Mouse (Mus musculus): ENCODE measurements around the gene Ddx46. TPM values are rescaled to one million over a fixed set of nuclear protein-coding genes. Genes with fewer than 3 reads are reported as not detected.

Gene Ddx46
- polyA plus RNA-seq (2012; rRNA removed), result 46.6 and 52.7 TPM in 2 replicates

GRCm38 (mm10) chr13:55634639-55635127, at the start of gene Ddx46:
TSS of gene Ddx46 (plus strand) at chr13:55635027.
- peak; percentile 97 for DNase-seq (ENCODE audit: low read depth)
- peak; percentile 87 for TF ChIP-seq CTCF (IDR thresholded peaks at IDR 0.05; ENCODE audit: borderline replicate concordance, extremely low read depth, insufficient read depth, insufficient read length)
- TF ChIP-seq POLR2A (IDR thresholded peaks at IDR 0.05; ENCODE audit: borderline replicate concordance, extremely low read depth, insufficient read depth, insufficient read length, poor library complexity, severe bottlenecking), result peak; percentile 50; the same call in 1 of the 2 replicates

GRCm38 (mm10) chr13:55591961-55592490, 42.8 kb upstream of the Ddx46 start:
- TF ChIP-seq POLR2A (IDR thresholded peaks at IDR 0.05; ENCODE audit: borderline replicate concordance, extremely low read depth, insufficient read depth, insufficient read length, poor library complexity, severe bottlenecking), result no peak
- TF ChIP-seq CTCF (IDR thresholded peaks at IDR 0.05; ENCODE audit: borderline replicate concordance, extremely low read depth, insufficient read depth, insufficient read length), result no peak
- no peak for DNase-seq (ENCODE audit: low read depth)

GRCm38 (mm10) chr13:55592512-55593253, 42.1 kb upstream of the Ddx46 start:
- TF ChIP-seq POLR2A (IDR thresholded peaks at IDR 0.05; ENCODE audit: borderline replicate concordance, extremely low read depth, insufficient read depth, insufficient read length, poor library complexity, severe bottlenecking) (peak; percentile 88; the same call in 1 of the 2 replicates), CTCF (IDR thresholded peaks at IDR 0.05; ENCODE audit: borderline replicate concordance, extremely low read depth, insufficient read depth, insufficient read length) (no peak)
- peak; percentile 99 for DNase-seq (ENCODE audit: low read depth)

GRCm38 (mm10) chr13:55593254-55593747, 41.5 kb upstream of the Ddx46 start:
- DNase-seq (ENCODE audit: low read depth), result no peak
- TF ChIP-seq CTCF (IDR thresholded peaks at IDR 0.05; ENCODE audit: borderline replicate concordance, extremely low read depth, insufficient read depth, insufficient read length) (no peak), POLR2A (IDR thresholded peaks at IDR 0.05; ENCODE audit: borderline replicate concordance, extremely low read depth, insufficient read depth, insufficient read length, poor library complexity, severe bottlenecking) (no peak)

GRCm38 (mm10) chr13:55595375-55595774, 39.5 kb upstream of the Ddx46 start:
- DNase-seq (ENCODE audit: low read depth), result peak; percentile 20
- no peak for TF ChIP-seq CTCF (IDR thresholded peaks at IDR 0.05; ENCODE audit: borderline replicate concordance, extremely low read depth, insufficient read depth, insufficient read length)
- no peak for TF ChIP-seq POLR2A (IDR thresholded peaks at IDR 0.05; ENCODE audit: borderline replicate concordance, extremely low read depth, insufficient read depth, insufficient read length, poor library complexity, severe bottlenecking)

- no peak for DNase-seq (ENCODE audit: low read depth)
- TF ChIP-seq POLR2A (IDR thresholded peaks at IDR 0.05; ENCODE audit: borderline replicate concordance, extremely low read depth, insufficient read depth, insufficient read length, poor library complexity, severe bottlenecking), result no peak
- TF ChIP-seq CTCF (IDR thresholded peaks at IDR 0.05; ENCODE audit: borderline replicate concordance, extremely low read depth, insufficient read depth, insufficient read length), result no peak
Measured at GRCm38 (mm10) chr13:55596802-55597201, 38.0 kb upstream of the Ddx46 start.

GRCm38 (mm10) chr13:55599566-55600540, 35.0 kb upstream of the Ddx46 start, which contains the start of gene B4galt7:
TSS of gene B4galt7 (plus strand) at chr13:55599896.
- TF ChIP-seq CTCF (IDR thresholded peaks at IDR 0.05; ENCODE audit: borderline replicate concordance, extremely low read depth, insufficient read depth, insufficient read length) (no peak), POLR2A (IDR thresholded peaks at IDR 0.05; ENCODE audit: borderline replicate concordance, extremely low read depth, insufficient read depth, insufficient read length, poor library complexity, severe bottlenecking) (peak; percentile 89)
- peak; percentile 90 for DNase-seq (ENCODE audit: low read depth)

GRCm38 (mm10) chr13:55600657-55601056, 34.2 kb upstream of the Ddx46 start:
- TF ChIP-seq CTCF (IDR thresholded peaks at IDR 0.05; ENCODE audit: borderline replicate concordance, extremely low read depth, insufficient read depth, insufficient read length) (no peak), POLR2A (IDR thresholded peaks at IDR 0.05; ENCODE audit: borderline replicate concordance, extremely low read depth, insufficient read depth, insufficient read length, poor library complexity, severe bottlenecking) (no peak)
- DNase-seq (ENCODE audit: low read depth), result peak; percentile 51

GRCm38 (mm10) chr13:55601611-55602010, 33.2 kb upstream of the Ddx46 start:
- TF ChIP-seq POLR2A (IDR thresholded peaks at IDR 0.05; ENCODE audit: borderline replicate concordance, extremely low read depth, insufficient read depth, insufficient read length, poor library complexity, severe bottlenecking) (no peak), CTCF (IDR thresholded peaks at IDR 0.05; ENCODE audit: borderline replicate concordance, extremely low read depth, insufficient read depth, insufficient read length) (peak; percentile 93)

GRCm38 (mm10) chr13:55604606-55605005, 30.2 kb upstream of the Ddx46 start:
- no peak for TF ChIP-seq CTCF (IDR thresholded peaks at IDR 0.05; ENCODE audit: borderline replicate concordance, extremely low read depth, insufficient read depth, insufficient read length)
- TF ChIP-seq POLR2A (IDR thresholded peaks at IDR 0.05; ENCODE audit: borderline replicate concordance, extremely low read depth, insufficient read depth, insufficient read length, poor library complexity, severe bottlenecking), result no peak

More at GRCm38 (mm10) chr13:55601611-55602010, 33.2 kb upstream of the Ddx46 start:
- DNase-seq (ENCODE audit: low read depth), result peak; percentile 82

More at GRCm38 (mm10) chr13:55604606-55605005, 30.2 kb upstream of the Ddx46 start:
- DNase-seq (ENCODE audit: low read depth), result no peak
